Mouse (Mus musculus) CD4-positive, CD25-positive, alpha-beta regulatory T cell, adult 2 months (primary cell): Measurements from ENCODE around the gene Afap1.
A peak's percentile ranks its signal among the peaks of the same experiment; 100 is the strongest.

Experiments used
- DNase-seq: peaks from one replicate; pipeline ENCODE4 v3.0.0-alpha.2; 2012; ENCODE audit warnings: low read depth, low spot score

Gene Afap1

GRCm38 (mm10) chr5:35931296-35931695, 38.2 kb downstream of the Afap1 start:
- DNase-seq = no peak

GRCm38 (mm10) chr5:35933059-35933458, 39.9 kb downstream of the Afap1 start:
- DNase-seq = no peak

DNA sequence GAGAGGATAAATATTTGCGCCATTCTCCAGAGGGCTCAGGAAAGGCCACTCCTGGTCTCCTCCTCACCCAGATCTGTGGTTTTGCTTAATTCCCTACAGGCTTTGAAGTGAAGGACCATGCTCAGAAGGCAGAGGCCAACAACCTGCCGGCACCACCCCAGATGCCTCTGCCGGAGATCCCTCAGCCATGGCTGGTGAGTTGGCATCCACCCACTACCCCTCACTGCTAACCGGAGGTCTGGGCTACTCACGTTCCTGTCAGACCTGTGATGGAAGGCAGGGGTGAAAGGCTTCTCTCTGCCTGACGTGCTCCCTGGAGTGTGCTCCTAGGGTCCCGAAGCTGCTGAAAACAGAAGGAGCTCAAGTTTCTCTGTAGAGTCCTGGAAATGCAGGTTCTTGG, 42.8 kb downstream of the Afap1 start:
- no peak for DNase-seq

- no peak for DNase-seq
These were observed 45.4 kb downstream of the Afap1 start for GRCm38 (mm10) chr5:35938249-35939223.

GRCm38 (mm10) chr5:35939958-35940357, 46.8 kb downstream of the Afap1 start:
- DNase-seq = no peak

DNA sequence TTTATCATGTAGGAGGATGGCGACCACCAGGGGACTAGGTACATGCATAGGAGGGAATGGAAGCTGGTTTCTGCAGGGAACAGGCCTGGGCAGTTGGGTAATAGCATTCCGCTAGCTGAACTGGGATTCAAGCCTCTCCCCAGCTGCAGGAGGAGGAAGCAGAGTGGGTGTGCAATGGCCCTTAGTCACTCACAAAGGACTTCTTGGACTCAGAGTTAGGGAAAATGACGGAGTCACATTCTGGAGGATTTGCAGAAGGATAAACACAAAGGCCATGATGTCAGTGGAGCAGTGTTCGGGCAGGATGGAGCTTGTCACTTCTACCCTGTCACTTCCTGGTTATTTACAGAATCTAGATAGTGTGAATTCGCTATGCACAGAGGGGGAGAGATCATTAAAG, 50.4 kb downstream of the Afap1 start:
- no peak for DNase-seq

GRCm38 (mm10) chr5:35946841-35947240, 53.7 kb downstream of the Afap1 start:
- no peak for DNase-seq

DNA sequence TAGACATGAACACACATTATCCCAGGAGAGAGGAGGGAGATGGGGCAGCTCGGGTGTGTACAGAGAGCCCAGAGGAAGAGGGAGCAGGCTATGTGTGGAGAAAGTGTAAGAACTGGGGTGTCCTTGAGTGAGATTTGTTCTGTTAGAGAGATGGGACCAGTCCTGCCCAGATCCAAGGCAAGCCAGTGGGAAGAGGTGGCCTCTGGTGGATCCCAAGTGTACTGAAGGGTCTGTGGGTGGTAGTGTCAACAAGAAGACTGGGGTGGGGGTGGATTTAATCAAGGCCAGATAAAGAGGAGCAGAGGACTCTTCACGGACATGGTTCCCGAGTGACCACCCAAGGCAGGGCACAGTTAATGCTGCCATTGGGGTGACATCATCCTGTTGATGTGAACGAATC, 54.3 kb downstream of the Afap1 start:
- no peak for DNase-seq

DNA sequence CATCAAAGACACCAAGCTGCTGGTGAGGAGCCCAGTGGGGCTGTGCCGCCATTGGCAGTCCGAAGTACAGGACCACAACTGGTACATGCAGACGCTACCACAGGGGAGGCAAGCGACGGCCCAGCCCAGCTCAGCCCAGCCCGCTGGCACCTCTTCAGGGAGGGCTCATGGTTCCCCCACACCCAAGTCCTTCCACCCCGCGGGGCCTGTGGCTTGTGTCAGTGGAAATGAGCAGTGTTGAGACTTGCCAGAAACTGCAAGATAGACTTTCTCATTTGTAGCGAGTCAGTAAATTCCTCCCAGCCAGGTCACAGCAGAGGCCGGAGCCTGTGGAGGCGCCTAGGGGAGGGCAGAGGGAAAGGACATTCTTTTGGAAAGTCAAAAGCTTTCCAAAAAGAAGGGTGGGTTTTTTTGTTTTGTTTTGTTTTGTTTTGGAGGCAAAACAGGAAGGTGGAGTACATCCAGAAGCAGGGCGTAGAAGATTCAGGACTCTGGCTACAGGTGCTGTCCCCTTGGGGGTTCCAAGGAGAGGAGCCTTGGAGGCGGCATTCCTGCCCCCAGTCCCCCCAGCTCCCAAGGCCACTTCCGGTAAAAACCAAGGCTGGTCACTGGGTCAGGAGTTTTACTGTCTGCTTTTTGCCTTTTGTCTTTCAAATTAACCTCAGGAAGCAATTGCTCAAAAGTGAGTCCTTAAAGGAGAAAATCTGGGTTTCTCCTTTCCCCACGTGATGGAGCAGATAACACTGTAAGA, 55.3 kb downstream of the Afap1 start:
- no peak for DNase-seq

GRCm38 (mm10) chr5:35949061-35949460, 55.9 kb downstream of the Afap1 start:
- DNase-seq = no peak

DNA sequence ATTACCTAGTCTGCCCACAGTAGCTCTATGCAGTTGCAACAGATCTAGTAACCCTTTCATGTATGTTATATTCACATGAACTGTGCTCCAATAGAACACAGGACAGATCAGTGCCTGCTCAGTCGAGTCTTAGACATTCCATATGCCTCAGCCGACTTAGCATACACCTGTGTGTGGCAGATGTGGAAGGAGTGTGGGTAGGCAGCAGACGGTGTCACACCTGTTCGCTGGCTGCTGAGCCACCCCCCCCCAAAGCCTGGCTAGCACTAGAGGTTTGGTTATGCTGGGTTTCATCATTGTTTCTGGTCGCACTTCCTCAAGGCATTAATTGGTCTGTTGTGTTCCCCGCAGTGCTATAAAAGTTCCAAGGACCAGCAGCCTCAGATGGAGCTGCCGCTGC, 57.4 kb downstream of the Afap1 start:
- DNase-seq = no peak

GRCm38 (mm10) chr5:35954055-35954718, 61.1 kb downstream of the Afap1 start:
- DNase-seq = no peak

- DNase-seq = no peak
These were observed 63.1 kb downstream of the Afap1 start for GRCm38 (mm10) chr5:35956268-35956667.

GRCm38 (mm10) chr5:35958681-35959080, 65.6 kb downstream of the Afap1 start:
- peak; percentile 22 for DNase-seq

DNA sequence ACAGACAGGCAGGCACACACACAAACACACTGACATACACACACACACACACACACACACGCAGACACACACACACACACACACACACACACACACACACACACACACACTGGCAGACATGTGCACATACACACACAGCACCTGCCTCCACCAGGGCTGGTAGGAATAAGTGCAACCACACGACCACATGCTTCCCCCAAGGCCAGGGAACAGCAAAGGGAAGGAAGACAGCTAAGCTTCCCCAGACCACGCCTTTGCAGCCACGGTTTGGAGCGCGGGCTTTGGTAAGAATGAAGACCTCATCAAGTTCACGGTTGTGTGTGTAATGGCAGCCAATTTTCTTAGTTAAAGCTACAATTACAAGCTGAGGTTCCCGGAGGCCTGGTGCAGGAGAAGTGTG, 67.0 kb downstream of the Afap1 start:
- no peak for DNase-seq

DNA sequence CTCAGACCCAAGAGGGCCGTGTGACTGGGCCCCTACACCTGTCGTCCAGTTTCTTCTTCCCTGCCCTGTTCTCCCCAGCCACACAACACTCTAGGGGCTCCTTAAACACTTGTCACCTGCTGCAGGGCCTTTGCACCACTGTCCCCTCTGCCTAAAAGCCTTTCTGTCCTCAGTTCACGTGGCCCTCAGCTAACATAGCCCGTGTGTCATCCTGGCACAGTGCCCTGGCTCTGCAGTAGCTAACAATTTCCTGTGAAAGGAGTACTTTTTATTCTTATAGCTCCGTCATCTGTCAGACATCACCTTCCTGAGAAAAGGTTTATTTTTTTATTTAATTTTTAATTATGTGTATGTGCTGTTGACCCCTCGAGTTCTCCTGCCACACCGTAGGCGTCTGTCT, 68.2 kb downstream of the Afap1 start:
- DNase-seq = no peak

- no peak for DNase-seq
These were observed 70.5 kb downstream of the Afap1 start for GRCm38 (mm10) chr5:35963635-35964034.

DNA sequence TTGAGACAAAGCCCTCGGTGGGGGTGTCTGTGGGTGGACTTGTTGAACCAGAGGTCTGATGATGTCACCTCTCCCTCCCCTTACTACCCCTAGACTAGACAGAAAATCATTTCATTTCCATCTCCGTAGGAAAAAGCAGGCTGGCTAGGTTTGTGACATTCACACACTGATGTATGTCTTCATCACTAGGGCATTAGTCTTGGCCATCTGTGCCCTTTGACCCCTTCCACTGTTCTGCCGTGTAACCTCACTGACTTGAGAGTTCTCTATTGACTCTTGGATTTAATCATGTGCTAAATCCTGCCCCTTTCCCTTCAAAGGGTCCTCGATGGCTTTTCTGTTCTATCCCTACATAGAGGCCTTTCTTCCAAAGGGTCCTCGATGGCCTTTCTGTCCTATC, 71.9 kb downstream of the Afap1 start:
- DNase-seq = no peak

DNA sequence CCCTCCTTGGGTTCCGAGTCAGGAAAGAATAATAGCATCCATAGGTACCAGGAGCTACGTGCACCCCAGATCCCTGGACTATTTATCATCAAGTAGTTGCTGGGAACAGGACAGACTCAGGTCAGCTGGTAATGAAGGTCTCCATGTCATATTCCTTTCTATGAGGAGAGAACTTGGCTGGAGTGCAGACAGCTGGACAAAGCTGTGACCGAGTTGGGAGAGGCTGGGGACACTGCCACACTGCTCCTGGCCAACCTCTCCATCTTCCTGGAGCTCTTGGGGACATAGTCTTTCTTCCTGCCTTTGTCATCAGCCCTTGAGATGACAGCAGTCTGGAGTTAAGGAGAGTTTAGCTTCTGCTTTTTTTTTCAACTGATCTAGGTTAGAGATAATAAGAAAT, 76.7 kb downstream of the Afap1 start:
- DNase-seq = no peak

DNA sequence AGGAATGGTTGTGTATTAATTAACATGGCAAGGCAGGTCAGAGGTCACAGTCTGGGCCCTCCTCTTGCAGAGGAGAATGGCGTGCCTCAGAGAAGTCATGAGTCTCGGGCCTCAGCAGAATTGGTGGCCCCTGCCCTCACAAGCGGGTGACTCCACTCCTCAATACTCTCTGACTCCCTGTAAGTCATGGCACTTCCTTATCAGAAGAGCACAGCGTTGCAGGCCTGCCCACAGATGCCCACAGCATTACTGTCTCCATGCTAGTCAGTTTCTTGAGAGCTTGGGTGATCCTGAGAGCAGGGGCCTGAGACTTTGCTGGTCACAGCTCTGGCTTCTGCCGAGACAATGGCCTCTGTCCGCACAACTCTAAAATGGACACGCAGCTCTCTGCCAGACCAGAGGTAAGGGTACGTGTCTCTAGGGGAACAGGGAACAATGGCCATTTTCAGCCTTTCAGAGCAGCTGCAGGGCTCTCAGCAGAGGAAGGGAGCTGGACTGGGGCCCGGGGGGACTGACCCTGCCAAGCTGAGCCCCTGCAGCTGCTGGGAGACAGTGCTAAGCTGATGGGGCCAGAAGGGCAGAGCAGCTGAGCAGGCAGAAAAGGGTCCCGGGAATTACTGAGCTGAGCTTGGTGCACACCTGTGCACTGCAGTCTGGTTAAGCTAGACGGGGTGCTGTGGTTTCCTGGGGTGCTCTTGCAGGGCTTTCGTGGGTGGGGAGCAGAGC, 77.4 kb downstream of the Afap1 start:
- no peak for DNase-seq

DNA sequence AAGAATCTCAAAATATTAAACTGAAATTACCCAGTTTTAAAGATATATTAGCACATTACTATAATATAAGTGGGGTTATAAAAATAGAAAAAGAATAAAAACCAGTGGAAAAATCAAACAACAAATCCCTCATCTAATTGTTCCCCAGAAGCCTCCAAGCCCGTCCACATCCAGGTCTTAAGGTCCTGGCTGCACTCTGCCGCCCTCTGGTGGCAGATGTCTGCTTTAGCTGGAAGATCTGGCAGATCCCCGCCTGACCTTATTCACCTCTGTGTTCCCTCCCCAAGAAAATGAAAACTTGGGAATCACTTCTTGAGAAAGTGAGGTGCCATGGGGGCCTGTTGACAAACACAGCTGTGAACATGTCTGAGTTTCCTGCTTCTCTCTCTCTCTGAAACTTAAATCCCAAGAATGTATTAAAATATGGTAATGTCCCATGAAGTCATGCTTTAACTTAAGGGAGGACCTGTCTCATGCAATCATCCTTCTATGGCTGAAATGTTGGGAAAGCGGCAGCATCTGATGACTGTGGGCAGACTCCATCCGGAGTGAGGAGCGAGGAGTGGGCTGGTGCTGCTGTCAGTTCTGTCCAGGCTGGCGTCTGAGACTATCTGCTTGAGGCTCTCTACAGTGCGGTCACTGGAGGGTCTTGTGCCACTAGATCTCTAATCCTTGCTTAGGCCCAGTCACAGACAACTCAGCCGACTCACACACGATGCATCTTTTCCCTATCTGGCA, 78.9 kb downstream of the Afap1 start:
- peak; percentile 86 for DNase-seq
